Mouse (Mus musculus): ENCODE data around the gene Hsd17b3.

The Hsd17b3 gene

DNA sequence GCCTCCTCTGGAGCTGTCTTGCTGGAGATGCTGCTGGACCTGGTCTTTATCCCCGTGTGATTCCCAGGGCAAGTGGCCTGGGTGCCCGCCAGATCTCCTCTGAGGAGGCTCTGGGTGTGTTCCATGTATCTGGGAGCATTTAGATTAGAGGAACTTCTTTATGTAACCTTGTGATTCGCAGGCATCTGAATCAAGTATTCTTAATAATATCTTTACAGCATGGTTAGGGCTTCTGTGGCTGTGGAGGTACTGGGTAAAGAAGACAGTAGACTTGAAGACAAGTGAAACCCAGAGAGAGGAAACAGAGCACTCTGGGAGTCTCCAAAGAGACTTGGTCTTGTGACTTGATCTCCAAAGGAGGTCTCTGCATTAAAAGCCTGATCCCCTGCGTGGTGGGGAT lies at the start of gene Hsd17b3:
Gene Hsd17b3, minus strand, starts transcription at position 101 of the 400 bp plus-strand sequence.
- DNase-seq, result no peak

DNA sequence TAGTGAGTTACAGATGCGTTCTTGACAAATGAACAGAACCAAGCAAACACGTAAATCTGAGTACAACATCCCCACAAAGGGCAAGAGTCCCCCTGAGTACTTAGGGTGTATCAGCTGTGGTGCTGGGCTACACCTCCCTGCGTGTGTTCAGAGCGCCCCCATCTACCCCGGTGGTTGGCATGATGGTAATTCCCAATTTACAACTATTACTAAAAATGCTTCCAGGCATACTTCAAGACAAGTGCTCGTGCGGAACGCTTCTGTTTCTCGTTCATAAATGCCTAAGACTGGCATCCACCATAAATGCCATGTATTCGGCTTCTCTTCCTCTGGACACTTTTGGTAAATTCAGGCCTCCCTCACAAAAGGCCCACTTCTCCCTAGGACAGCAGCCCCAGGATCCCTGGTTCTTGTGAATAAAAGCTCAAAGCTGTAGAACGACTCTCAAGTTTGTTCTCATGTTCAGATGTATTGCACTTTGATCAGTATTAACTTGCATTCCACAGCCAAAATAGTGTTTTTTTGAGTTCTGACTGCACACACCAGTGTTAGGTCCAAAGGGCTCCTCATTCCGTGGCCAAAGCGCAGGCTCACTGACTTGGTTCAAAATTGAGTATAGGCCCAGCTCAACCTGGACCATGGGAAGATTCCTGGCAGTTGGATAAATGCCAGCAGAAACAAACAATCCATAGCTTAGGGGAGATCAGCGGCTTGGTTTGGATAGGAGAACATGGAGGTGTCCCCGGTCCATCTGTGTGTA lies 40.8 kb upstream of the Hsd17b3 start:
- DNase-seq, result peak; percentile 69

- peak; percentile 80 for DNase-seq
These were observed 40.0 kb upstream of the Hsd17b3 start, which contains the start of gene Slc35d2 for GRCm38 (mm10) chr13:64128858-64129615. Gene Slc35d2 (minus strand): TSS chr13:64129368.

- no peak for DNase-seq
These were observed 37.3 kb upstream of the Hsd17b3 start for GRCm38 (mm10) chr13:64126316-64126715.

- DNase-seq, result no peak
These were observed 35.9 kb upstream of the Hsd17b3 start for GRCm38 (mm10) chr13:64124886-64125285.

DNA sequence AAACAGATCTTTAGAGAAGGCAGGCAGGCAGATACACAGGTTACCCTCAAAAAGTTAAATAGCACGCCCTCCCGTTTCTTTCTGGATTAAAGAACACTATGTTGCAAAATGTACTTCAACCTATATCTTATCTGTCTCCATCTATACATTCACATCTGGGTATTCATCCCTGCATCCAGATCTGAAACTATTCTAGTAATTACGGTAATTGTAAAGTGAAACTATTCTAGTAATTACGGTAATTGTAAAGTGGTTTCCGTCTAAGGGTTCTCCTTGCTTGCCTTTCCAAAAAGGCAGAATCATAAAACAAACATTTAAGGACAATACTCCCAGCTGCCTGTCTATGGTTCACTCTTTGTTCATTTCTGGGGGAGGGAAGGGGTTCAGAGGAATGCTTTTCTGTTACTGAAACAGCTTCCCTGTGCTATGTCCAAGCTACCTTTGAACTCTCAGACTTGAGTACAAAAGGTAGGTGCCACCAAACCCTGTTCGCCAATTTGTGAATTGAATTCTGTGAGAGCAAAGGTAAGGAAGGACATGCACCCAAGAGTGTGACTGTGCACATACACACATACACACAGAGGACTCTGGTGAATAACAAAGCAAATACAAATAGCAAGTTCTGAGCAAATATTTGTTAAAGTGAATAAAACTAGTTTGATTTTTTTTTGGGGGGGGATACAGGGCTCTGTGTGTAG lies 34.6 kb upstream of the Hsd17b3 start:
- no peak for DNase-seq

GRCm38 (mm10) chr13:64120760-64121159 lies 31.7 kb upstream of the Hsd17b3 start:
- no peak for DNase-seq

DNA sequence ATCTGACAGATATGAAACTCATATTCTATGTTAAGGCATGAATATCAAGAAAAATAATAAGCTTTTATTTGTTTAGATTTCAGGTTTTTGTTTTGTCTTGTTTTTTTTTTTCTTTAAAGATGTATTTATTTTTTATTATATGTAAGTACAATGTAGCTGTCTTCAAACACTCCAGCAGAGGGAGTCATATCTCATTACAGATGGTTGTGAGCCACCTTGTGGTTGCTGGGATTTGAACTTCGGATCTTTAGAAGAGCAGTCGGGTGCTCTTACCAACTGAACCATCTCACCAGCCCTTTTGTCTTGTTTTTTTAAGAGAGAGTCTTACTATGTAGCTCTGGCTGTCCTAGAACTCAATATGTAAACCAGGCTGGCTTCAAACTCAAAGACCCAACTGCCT lies 28.4 kb upstream of the Hsd17b3 start:
- no peak for DNase-seq

GRCm38 (mm10) chr13:64110421-64110820 lies 21.4 kb upstream of the Hsd17b3 start:
- no peak for DNase-seq

GRCm38 (mm10) chr13:64108381-64108850 lies 19.4 kb upstream of the Hsd17b3 start:
- no peak for DNase-seq

- no peak for DNase-seq
These were observed 18.5 kb upstream of the Hsd17b3 start for GRCm38 (mm10) chr13:64107535-64107934.

GRCm38 (mm10) chr13:64107105-64107504 lies 18.1 kb upstream of the Hsd17b3 start:
- DNase-seq, result no peak

DNA sequence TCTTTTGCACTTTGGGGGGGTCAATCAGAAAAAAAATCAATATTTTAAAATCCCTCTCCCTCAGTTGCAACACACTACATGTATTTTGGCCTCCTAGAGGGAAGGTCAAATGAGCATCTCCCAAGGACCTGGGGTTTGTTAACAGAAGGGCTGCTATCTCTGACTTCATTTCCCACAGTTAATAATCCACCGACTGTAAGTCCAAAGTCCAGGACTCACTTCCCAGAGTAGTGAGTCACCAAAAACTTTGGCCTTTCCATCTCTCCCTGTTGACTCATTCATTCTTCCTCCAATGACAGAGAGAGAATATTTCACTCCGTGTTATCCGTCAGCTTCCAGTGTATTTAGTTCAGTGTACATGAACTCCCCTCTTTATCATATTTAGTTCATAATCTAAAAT lies 16.7 kb upstream of the Hsd17b3 start:
- no peak for DNase-seq

DNA sequence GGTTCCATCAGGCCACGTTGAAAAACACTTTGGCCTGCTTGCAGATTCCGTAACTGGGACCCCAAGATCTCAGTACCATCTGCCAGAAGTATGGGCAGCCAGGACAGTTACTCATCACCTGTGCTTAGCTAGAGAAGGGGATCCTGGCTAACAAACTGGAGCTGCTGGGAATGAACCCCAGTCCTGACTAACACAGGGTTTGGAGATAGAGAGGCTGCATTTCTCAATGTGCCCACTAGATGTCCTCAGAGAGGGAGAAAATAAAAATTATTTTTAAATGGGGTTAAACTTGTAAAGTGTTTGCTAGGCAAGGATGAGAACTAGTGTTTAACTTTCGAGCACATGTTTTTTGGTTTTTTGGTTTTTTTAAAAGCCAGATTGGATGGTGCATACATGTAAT lies 11.2 kb upstream of the Hsd17b3 start:
- peak; percentile 63 for DNase-seq

GRCm38 (mm10) chr13:64098992-64099391 lies 10.0 kb upstream of the Hsd17b3 start:
- peak; percentile 49 for DNase-seq

DNA sequence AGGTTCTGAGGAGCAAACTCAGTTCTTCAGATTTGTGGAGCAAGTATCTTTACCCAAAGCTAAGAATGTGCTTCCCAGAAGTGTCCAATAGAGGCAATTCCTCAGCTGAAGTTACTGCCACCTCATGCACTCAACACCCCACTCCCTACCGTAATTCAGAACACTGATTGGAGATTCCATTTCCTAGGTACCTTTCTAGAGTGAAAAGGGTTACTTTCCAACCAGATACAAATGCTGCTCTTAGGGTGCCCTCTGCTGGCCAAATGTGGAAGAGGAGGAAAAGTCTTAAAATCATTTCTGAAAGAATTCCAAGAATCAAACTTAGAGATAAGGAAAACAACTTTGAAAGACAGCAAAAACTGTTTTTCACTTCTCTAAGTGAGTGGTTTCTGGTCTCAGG lies 4.3 kb upstream of the Hsd17b3 start:
- peak; percentile 82 for DNase-seq

DNA sequence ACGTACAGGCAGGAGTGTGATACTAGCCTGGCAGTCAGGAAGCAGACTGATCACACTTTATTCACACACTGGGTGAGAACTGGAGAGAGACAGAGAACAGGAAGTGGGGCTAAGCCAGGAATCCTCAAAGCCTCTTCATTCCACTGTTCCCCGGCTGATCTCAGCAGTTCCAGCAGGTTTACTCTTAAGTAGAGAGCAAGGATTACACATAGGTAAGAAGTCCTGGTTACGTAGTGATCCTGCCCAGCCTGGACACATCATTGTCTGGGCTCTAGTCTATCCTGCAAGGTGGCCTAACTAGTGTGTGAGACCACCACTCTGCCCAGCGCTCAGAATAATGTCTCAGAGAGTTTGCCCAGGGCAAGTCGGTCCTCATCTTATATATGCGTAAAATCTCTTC lies 3.7 kb upstream of the Hsd17b3 start:
- DNase-seq, result no peak

DNA sequence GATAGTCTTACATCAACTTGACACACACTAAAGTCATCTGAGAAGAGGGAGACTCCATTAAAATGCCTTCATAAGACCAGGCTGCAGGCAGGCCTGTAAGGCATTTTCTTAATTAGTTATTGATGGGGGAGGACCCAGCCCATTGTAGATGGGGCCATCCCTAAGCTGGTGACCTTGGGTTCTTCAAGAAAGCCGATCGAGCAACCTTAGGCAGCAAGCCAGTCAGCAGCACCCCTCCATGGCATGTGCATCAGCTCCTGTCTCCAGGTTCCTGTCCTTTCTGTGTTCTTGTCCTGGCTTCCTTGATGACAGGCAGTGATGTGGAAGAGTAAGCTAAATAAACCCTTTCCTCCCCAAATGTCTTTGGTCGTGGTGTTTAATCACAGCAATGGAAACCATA lies 3.1 kb upstream of the Hsd17b3 start:
- DNase-seq, result no peak

DNA sequence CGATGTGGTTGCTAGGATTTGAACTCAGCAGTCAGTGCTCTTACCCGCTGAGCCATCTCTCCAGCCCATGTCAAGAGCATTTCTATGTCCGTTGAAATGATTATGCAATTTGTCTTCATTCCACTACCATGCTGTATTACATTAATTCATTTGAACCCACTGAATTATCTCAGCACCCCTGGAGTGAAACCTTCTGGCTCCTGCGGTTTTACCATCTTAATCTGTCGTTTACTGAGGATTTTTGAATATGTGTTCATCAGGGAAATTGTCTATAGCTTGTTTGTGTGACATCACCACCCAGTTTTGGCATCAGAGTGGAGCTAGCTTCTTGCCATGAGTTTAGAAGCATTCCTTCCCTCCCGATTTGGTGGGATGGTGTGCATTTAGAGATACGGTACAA lies 2.0 kb upstream of the Hsd17b3 start:
- no peak for DNase-seq

- no peak for DNase-seq
These were observed 1.2 kb upstream of the Hsd17b3 start for GRCm38 (mm10) chr13:64090278-64090677.

GRCm38 (mm10) chr13:64088057-64088456 lies 973 bp downstream of the Hsd17b3 start:
- DNase-seq, result no peak

DNA sequence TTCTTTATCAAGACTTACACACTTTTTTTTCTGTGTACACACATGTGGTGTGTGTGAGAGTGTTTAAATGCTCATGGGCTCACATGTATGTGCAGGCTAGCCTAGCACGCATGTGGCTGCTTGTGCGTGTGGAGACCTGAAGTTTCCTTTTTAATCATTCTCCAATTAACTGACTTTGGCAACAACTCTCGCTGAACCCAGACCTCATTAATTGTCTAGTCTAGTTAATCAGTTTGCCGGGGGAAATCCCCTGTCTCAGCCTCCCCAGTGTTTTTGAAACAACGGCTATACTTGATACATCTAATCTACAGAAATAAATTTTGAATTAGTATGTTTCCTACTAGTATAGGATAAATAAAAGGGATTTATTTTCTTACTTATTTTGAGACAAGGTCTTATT lies 3.0 kb downstream of the Hsd17b3 start:
- no peak for DNase-seq

- no peak for DNase-seq
These were observed 5.7 kb downstream of the Hsd17b3 start for GRCm38 (mm10) chr13:64083331-64083730.

All from lung, postnatal 14 days (tissue).